Mouse (Mus musculus) Muller cell, postnatal 12 days (primary cell): Measurements from ENCODE around the gene Abhd16a.

Source experiments
- DNase-seq: peaks from one replicate; pipeline ENCODE4 v3.0.0-alpha.2; 2015; ENCODE audit errors: inconsistent ontology term

Gene Abhd16a

DNA sequence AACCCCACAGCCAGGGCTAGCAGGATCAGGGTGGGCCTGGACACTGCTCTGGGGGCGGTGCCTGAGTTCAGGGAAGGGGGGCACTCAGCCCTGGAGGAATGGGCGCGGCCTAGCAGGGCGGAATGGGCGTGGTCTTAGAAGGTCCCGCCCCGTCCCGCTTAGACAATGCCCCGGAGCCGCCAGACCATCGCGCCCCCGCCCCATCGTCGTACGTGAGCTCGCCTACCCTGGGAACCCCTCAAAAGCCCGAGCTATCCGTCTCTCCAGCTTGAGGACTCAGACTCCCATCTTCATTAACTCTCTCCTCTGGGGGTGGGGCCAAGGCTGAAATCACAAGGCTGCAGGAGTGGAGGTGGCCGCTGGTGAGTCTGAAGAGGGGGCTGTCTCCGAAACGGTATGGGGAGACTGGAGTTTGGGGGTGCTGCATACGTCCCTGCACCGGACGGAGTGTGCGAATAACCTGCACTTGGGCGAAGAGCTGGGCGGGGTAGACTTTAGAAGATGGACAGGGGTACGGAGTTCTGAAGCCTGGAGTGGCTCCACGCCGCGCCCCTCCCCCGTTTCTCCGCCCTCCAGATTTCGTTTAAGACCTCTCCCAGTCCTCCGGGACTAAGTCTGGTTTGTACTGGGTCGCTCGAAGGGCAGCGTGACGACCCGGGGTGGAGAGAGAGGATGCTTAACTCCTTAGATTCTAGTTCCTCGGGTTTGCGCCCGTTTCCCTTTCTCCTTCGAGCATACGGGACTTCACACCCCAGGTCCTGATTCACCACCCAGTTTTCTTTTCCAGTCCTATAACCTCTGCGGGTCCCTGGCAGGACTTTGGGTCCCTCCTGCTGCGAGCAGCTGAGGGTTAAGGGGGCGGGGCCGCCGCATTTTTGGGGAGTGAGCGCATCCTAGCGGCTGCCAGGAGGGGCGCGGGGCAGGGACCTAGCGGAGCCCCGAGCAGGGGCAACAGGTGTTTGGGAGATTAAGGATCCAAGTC is 29.9 kb upstream of the Abhd16a start, which contains the start of gene Ddah2:
Ddah2 (plus strand) TSS at position 125 of the 982 bp plus-strand sequence.
- peak; percentile 95 for DNase-seq

DNA sequence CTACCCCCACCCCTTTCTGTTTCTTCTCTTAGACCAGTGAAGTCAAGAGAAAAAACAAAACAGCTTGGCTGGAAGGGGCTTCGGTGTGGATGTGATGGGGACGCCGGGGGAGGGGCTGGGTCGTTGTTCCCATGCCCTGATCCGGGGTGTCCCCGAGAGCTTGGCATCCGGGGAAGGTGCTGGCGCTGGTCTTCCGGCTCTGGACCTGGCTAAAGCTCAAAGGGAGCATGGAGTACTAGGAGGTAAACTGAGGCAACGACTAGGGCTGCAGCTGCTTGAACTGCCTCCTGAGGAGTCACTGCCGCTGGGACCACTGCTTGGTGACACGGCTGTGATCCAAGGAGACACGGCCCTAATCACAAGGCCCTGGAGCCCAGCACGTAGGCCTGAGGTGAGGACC is 29.0 kb upstream of the Abhd16a start:
- DNase-seq: no peak

DNA sequence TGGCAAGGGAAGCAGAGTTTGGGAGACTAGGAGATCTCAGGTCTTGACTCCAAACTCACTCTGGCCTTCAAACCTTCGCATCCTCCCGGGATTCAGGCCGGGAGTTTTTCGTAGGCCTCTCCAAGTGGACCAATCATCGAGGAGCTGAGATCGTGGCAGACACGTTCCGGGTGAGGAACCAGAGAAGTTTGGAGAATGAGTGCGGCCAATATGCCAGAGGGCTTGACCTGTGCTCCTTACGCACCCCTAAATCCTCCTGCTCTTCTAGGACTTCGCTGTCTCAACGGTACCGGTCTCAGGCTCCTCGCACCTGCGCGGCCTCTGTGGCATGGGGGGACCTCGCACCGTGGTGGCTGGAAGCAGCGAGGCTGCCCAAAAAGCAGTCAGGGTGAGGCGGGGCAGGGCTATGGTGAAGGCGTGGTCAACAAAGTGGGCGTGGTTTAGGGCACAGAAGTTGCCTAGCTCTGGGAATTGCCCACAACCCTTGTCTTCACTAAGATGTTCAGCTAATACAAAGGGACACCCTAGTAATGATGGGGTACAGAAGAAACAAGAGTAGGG is 28.2 kb upstream of the Abhd16a start:
- DNase-seq: no peak

DNA sequence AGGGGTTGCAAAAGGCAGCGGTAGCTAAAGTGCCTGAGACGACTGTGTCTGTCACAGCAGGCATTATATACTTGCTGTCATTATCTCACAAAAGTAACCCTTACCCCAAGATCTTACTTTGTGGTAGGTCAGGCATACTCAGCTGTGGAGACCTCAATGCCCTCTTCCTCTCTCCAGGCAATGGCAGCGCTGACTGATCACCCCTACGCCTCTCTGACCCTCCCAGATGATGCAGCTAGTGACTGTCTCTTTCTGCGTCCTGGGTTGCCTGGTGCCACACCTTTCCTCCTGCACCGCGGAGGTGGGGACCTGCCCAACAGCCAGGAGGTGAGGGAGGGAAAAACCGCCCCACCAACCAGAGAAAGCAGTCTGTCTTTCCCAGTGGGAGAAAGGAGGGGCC is 27.8 kb upstream of the Abhd16a start:
- DNase-seq: no peak

DNA sequence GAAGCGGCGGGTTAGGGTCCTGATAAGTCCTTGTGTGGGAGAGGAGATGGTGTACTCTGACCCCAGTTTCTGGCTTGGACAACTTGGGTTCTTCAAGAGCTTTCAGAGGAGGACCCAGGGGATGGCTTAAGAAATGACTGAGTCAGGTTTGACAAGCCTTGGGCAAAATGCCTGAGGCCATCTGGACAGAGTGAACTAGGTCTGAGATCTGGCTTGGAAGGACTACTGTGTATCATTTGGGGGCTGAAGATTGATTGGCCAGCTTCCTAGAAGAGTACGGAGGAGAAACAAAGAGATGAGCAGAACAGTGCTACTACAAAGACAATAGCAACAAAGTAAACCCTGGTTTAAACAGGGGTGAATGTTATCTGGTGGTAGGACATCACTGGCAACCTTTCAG is 25.6 kb upstream of the Abhd16a start:
- DNase-seq: no peak

DNA sequence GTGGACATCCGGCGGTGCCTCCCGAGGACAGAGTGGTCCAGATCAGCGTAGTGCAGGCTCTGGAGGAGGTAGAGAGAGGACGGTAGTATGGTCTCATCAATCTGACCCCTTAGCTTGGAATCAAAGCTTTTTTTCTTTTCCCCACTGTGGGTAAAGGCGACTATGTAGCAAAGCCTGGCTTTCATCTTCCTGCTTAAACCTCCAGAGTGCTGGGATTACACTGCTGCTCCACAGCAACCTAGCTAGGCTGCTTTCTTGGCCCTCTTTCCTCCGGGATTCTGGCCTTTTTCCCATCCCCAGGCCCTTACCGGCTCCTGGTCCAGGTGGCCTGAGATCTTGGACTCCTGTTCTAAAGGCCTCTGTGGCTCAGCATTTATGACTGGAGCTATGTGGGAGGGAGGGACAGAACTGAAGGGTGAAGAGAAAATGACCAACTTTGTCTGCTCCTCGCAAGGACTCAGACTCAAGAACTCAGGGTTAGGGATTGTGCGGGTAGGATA is 24.6 kb upstream of the Abhd16a start:
- DNase-seq: no peak

DNA sequence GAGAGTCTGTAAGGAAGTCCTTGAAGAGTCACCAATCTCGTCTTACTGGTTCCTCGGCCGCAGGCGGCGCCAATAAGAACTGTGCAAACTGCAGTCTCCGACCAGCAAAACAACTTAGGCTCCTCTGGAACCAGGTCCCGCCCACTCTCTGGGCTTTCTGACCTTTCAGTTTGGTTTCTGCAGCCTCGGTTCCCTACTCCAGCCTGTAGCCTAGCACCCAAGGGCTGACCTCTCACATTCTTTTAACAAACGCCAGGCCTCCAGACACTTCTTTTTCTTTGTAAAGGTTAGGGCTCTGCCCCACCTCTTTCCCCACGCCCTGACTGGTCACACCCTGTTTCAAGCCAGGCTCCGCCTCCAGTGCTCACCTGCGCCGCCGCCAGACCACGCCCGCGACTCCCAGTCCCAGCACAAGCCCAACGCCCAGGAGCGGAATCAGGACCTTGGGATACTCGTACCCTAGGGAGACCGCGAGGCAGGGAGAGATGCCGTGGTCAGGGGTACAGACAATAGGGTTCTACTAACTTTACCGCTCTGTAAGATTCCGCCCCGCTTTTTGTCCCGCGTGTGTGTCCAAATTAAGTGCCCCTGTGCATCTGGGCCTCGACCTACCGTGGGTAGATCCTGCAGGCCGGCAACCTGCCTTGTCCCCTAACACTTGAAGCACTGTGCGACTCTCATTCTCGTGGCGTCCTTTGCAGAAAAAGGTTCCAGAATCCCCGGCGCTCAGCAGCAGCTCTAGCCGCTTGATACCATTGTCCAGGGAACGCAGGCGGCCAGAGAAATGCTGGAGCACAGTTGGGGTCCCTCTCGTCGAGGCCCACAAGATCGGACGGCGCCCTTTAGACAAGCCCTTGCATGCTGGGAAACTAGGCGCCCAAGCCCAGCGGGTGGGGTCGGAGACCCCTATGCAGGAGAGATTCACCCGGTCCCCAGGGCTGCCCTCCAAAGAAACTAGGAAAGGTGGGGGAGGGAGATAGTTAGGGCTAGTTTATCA is 23.8 kb upstream of the Abhd16a start, which contains the start of gene Ly6g6c:
Ly6g6c (plus strand) TSS at position 438 of the 997 bp plus-strand sequence.
- DNase-seq: no peak

DNA sequence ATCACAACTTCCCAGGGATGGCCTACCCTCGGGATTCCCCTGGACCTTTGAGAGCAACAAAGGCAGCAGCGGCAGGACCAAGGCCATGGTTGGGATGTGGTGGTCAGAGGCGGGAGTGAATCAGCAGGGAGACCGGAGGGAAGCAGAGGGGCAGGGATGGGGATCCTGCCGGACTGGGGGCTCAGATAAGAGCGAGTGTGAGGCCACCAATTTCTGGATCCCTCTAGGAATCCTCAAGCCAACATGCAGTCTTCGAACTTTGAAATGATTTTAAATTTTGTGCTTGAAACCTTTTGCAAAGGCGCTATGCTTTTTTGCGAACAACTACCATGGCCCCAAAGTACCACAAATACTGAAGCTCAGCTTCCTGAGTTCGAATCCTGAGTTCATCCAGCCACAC is 23.0 kb upstream of the Abhd16a start, which contains the start of gene Mpig6b:
Mpig6b (minus strand) TSS at position 101 of the 400 bp plus-strand sequence.
- DNase-seq: no peak

DNA sequence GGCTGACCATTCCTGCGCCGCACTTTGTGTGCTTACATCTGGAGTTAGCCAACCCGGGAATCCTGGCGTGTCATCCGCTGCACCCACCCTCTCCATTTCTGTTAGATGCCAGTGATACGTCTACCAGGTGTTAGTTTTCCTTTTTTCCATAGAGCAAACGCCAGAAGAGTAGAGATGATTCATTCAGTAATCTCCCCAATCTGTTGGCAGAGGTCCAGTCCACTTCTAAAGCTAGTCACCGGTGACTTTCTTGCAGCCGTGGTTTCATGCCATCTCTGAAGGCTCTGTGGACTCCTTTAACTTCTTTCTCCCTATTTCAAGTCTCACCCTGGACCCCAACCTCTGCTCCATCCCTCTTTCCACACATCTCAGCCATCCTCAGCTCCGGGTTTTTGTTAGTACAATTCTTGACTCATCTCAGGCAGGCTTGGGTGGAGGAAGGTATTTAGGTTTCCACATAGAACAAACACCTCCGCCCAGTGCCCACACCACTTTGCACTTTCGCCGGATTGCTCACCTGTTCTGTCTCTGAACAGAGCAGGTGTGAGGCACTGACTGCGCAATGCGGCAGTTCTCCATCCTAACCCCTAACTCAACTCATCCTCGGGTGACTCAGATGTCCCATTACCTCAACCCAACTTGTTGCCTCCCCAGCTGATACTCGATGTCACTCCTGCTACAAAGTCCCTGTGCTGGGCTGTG is 20.7 kb upstream of the Abhd16a start:
- no peak for DNase-seq

DNA sequence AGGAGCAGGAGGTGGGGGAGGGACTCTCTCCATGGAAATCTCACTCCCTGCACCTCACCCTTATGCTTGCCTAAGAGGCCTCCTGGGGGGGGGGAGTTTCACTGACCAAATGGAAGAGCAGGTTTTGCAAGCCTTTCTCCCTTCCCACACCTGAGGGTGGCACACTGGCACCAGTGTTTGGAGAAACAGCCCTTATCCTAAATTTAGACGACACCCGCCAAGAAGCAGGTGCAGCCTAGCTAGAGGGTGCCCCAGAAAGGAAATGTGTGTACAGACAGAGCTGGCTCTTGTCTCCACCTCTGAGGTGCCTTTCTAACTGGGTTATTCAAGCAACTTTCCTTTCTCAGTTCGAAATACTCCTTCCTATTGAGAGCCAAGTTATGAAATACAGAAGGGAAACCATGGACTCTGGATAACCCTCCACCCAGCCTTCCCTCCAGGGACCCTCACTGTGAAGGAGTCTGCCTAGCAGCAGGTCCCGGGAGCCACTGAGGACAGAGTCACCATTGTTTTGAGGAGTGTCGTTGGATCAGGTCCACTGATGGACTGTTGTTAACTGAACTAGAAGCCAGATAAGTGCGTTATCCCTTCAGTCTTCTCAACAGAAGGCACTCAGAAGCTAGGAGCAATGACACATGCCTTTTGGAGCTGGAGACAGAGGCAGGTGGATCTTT is 18.4 kb upstream of the Abhd16a start:
- no peak for DNase-seq

DNA sequence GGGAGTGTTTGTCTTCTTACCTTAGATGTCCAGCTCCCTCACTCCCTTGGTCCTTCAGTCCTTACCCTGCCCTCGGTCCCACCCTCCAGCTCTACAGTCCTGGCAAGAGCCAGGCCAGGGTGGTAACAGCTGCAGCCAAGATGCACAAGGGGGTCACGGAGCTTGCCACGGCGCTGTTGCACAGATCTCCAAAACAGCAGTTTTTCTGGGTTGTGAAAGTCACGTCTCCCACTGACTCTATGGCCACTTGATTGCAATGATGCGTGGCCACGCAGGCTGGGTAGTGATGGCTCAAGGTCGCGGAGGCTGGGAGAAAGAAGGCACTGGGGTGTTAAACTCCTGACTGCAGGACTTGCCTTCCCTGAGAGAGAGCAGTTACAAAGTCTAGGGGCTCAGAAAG is 17.6 kb upstream of the Abhd16a start:
- no peak for DNase-seq

DNA sequence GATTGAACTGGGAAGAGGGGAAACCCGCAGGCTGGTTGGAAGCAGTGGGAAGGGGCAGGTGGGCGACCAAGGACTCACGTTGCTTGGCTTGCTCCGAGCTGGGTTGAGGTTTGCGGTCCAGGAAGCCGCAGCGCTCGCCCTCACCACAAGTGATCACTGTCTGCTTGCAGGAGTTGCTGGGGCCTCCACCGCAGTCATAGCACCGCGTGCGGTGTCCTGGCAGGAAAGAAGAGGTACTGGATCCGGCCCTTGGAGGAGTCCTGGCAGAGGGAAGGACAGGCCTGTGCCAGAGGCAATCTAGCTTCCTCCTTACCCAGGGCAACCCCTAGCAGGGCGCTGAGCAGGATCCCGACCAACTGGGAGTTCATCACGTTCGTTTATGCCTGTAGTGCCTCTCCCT is 15.0 kb upstream of the Abhd16a start:
- DNase-seq: peak; percentile 49

DNA sequence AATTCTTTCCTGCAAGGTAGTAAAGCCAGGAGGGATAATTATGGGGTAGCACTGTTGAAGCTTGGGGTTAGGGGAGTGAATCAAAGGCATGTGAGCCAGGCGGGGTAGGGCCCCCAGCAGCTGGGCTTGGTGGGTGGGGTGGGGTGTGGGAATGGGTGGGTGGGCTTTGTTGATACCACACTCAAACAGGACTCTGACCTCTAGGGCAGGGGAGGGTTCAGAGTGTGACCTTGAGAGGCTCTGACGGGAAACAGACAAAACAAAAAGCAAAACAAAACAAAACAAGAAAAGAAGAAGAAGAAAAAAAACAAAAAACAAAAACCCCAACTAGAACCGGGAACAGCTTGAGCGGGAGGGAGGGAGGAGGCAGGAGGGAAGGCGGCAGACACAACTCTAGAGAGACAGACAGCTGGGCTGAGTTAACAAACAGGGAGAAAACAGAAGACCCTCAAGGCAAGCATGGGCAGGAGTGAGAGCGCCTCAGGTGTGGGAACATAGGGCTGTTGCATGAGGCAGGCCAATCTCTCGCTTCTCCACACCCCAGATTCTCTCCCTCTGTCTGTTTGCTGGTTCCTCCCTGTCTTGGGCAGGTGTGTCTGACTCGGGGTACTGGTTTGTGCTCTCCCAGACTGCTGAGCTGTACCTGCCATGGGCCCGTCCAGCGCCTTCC is 12.4 kb upstream of the Abhd16a start, which contains the start of gene Ly6g6e:
Ly6g6e (plus strand) TSS at position 396 of the 670 bp plus-strand sequence.
- DNase-seq: no peak

DNA sequence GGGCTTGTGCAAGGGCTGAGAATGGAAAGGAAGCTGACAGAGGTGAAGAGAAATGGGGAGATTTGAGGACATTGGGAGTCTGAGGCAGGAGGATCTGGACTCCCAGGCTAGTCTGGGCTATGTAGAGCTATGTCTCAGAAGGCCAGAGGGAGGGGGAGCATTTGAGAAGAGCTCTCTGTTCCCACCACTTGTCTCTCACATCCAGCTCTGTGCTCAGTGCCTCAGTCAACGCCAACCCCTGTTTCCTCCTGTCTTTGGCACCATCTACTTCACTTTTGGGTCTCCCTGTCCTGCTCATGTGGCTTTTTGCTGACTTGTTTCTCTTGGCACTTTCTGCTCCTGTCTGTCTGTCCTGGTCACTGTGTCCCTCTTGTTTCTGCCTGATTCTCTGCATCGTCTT is 11.8 kb upstream of the Abhd16a start:
- DNase-seq: no peak

DNA sequence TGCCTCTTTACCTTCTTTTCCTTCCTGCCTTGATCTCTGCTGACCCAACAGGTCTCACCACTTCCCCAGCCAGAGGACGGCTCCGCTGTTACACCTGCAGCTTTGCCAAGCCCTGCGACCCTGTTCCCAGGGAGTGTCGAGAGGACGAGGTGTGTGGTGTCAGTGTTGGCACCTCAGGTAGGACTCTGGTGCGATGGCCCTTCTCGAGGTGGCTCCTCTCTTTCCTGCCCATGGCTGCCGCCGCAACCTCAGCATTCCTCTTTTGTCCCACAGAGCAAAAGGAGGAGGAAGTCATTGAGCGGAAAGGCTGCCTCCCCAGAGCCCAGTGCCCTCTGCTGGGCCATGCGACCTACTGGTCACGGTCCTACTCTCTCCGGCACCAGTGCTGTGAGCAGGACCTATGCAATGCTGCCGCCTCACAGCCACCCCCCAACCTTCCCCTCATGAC is 11.3 kb upstream of the Abhd16a start, which contains the start of gene Ly6g6d:
Ly6g6d (minus strand) TSS at position 280 of the 448 bp plus-strand sequence.
- peak; percentile 72 for DNase-seq

DNA sequence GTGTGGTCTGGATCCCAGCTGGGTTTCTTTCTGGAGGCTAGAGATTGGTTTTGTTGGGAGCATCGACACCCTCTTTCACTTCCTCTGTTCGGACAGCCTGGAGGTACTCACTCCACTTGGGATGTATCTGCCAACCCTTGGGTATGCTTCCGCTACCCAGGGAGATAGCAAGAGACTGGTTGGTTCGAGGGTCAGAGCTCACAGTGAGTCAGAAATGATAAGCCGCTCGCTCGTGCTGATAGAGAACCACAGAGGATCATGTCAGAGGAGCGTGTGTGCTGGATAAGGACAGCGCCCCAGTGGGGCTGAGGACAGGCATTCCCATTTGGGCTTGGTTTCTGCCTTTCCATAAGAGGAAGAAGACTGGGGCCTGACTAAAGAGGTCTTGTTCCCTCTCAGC is 9.3 kb upstream of the Abhd16a start:
- no peak for DNase-seq

DNA sequence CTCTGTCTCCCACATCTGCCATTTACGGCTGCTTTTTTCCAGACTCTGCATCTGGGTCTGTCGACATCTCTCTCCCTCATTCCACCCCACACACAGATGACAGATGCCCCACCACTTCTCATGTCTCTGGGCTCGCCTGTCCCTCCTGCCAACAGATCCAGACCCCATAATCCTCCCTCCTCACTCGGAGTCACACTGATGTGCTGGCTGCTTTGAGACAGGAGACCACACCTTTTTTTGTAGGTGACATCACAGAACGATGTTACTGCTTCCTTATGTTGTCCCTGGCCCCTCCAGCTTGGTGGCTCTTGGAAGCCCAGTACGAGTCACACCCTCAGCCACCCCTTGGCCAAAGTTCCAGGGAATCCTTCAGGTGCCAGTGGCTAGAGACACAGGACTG is 8.8 kb upstream of the Abhd16a start:
- DNase-seq: no peak

DNA sequence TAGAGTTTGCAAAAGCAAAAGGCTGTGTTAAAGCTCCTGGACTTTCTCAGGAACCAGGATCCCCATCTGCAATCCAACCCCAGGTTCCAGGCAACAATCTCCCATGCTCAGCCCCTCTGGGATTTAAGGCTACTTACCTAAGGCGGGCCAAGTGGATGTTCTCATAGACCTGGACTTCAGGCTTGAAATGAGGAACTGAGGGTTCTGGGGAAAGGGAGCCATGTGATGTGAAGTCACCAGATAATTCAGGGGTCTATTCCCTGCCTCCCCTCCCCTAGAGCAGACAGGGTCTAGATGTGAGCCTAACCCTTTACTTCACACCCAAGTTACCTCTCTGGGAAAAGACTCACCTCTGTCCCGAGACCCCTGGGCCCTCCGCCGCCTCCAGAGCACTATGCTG is 8.4 kb upstream of the Abhd16a start:
- DNase-seq: no peak

DNA sequence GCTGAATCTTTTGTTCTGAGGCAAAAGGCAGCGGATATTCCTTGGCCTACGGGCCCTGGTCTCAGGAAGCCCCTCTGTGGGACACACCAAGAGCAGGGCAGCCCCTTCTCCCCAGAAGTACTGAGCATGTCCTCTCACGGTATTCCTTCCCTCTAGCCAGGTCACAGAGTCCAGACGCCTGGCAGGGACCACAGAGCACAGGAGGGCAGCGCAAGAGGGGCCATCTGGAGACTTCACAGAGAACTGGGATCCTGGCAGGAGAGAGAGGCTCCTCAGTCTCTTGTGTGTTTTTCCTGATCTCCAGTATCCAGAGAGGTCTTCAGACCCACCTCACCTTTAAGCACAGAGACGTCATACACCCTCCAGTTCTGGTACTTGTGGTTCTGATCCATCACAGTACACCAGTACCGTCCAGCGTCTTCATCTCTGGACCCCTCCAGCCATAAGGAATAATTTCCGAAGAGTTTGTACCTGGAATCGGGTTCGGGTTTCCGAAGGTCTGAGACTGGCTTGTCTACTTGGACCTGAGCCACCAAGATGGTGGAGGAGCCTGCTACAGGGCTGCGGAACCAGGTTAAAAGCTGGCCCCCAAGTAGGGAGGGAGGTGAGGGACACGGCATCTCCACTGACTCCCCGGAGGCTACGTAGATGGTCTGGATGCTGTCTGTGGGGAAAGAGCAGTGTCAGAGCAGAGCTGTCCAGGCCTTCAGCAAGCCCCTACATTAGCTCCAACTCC is 6.1 kb upstream of the Abhd16a start:
- DNase-seq: no peak
